Mouse (Mus musculus) thymus, adult 2 months (tissue): ENCODE results near the gene Abcc3. TPM values are rescaled to one million over a fixed set of nuclear protein-coding genes. Genes with fewer than 3 reads are reported as not detected.

Experiments used
- DNase-seq: peaks from one replicate; pipeline ENCODE4 v3.0.0; 2021
- H3K27ac ChIP-seq: fragments of 200-500 bp; 2 replicates; pipeline ENCODE4 v1.5.1; 2012; ENCODE audit warnings: low read length, control low read depth; ENCODE audit not compliant: control insufficient read depth, insufficient read depth
- H3K27me3 ChIP-seq: fragments of 200-500 bp; 2 replicates; pipeline ENCODE4 v1.6.1; 2012; ENCODE audit warnings: mild to moderate bottlenecking, low read length, moderate library complexity, mixed read lengths; ENCODE audit not compliant: control insufficient read depth, insufficient read depth
- H3K36me3 ChIP-seq: fragments of 200-500 bp; 2 replicates; pipeline ENCODE4 v1.6.1; 2012; ENCODE audit warnings: mild to moderate bottlenecking, low read length, moderate library complexity; ENCODE audit not compliant: control insufficient read depth, insufficient read depth
- H3K4me1 ChIP-seq: fragments of 200-500 bp; replicated peaks from 2 replicates; pipeline ENCODE4 v1.6.1; 2012; ENCODE audit warnings: low read length; ENCODE audit not compliant: control insufficient read depth, insufficient read depth
- H3K4me3 ChIP-seq: fragments of 200-500 bp; 2 replicates; pipeline ENCODE4 v1.5.1; 2012; ENCODE audit warnings: mild to moderate bottlenecking, low read length, control low read depth, moderate library complexity; ENCODE audit not compliant: control insufficient read depth, insufficient read depth
- CTCF ChIP-seq: fragments of 200-500 bp; IDR thresholded peaks from 2 replicates; pipeline ENCODE4 v1.5.1; 2012; ENCODE audit warnings: mild to moderate bottlenecking, control low read depth, low read length, moderate library complexity, borderline replicate concordance; ENCODE audit not compliant: control insufficient read depth, poor library complexity, insufficient read depth; ENCODE audit errors: extremely low read depth
- POLR2A ChIP-seq: fragments of 200-500 bp; IDR thresholded peaks from 2 replicates; pipeline ENCODE4 v1.6.1; 2012; ENCODE audit warnings: mild to moderate bottlenecking, low read length, control low read depth, moderate library complexity; ENCODE audit not compliant: control insufficient read depth, poor library complexity, insufficient read depth; ENCODE audit errors: extremely low read depth
- WGBS: fragments of 180-500 bp; shearing (Covaris S2); methylation state at CpG from one replicate; pipeline ENCODE4 v1.1.7; 2018; 5-methylcytosine and 5-hydroxymethylcytosine counted together
- polyA plus RNA-seq: library from polyadenylated mRNA; depleted of rRNA; stranded (reverse); fragments of >200 nt; gene quantifications from 2 replicates; pipeline ENCODE4 v1.2.3, GENCODE M21; 2012

The Abcc3 gene
- polyA plus RNA-seq, 1 experiment = 21.5 TPM

- Histone ChIP-seq H3K27ac (no peak overlapping the region), H3K27me3 (no peaks in the 10 kb centered on the region), H3K4me3 (no peak overlapping the region), H3K4me1 (peaks cover 22% of the 10 kb centered on the region), H3K36me3 (peaks cover 18% of the 10 kb centered on the region)
- DNase-seq = peak; percentile 49
- no peak for TF ChIP-seq POLR2A
- peak; percentile 51; the same call in 1 of the 2 replicates for TF ChIP-seq CTCF
- 72% methylated on average over 18 of the region's 18 CpGs for WGBS
These were observed 52.8 kb downstream of the Abcc3 start for GRCm38 (mm10) chr11:94339732-94340585.

- Histone ChIP-seq H3K36me3 (peaks cover 30% of the 10 kb centered on the region), H3K4me3 (no peak overlapping the region), H3K27ac (no peak overlapping the region), H3K27me3 (no peaks in the 10 kb centered on the region), H3K4me1 (peaks cover 6% of the 10 kb centered on the region; the same call in 1 of the 2 replicates)
- DNase-seq = no peak
- TF ChIP-seq CTCF (no peak), POLR2A (no peak)
- 93% methylated on average over 2 of the region's 2 CpGs for whole genome bisulfite sequencing
These were observed 54.5 kb downstream of the Abcc3 start for GRCm38 (mm10) chr11:94338347-94338746.

GRCm38 (mm10) chr11:94336551-94336950 is 56.2 kb downstream of the Abcc3 start:
- H3K36me3 ChIP-seq = peaks cover 30% of the 10 kb centered on the region
- TF ChIP-seq CTCF (no peak), POLR2A (no peak)
- no peaks in the 10 kb centered on the region for H3K27me3 ChIP-seq
- H3K4me1 ChIP-seq = no peaks in the 10 kb centered on the region
- H3K4me3 ChIP-seq = no peak overlapping the region
- H3K27ac ChIP-seq = no peak overlapping the region
- DNase-seq = no peak

- WGBS = 97% methylated on average over 8 of the region's 8 CpGs
- no peak overlapping the region for H3K4me3 ChIP-seq
- H3K27ac ChIP-seq = no peak overlapping the region
- H3K36me3 ChIP-seq = peaks cover 23% of the 10 kb centered on the region
- TF ChIP-seq CTCF = no peak
- TF ChIP-seq POLR2A = no peak
- H3K27me3 ChIP-seq = no peaks in the 10 kb centered on the region
- DNase-seq = no peak
- no peaks in the 10 kb centered on the region for H3K4me1 ChIP-seq
These were observed 58.3 kb downstream of the Abcc3 start for GRCm38 (mm10) chr11:94334386-94334968.

- 97% methylated on average over 6 of the region's 6 CpGs for WGBS
- TF ChIP-seq POLR2A = no peak
- no peak for TF ChIP-seq CTCF
These were observed 60.1 kb downstream of the Abcc3 start for GRCm38 (mm10) chr11:94332726-94333125.

GRCm38 (mm10) chr11:94330211-94330610 is 62.6 kb downstream of the Abcc3 start:
- WGBS = over 99% methylated on average over 3 of the region's 3 CpGs
- H3K27ac ChIP-seq = no peak overlapping the region
- H3K4me1 ChIP-seq = peaks cover 2% of the 10 kb centered on the region
- no peaks in the 10 kb centered on the region for H3K27me3 ChIP-seq
- TF ChIP-seq POLR2A (no peak), CTCF (no peak)
- DNase-seq = no peak
- H3K36me3 ChIP-seq = peaks cover 11% of the 10 kb centered on the region
- H3K4me3 ChIP-seq = no peak overlapping the region

More at GRCm38 (mm10) chr11:94332726-94333125, 60.1 kb downstream of the Abcc3 start:
- Histone ChIP-seq H3K27ac (no peak overlapping the region), H3K4me1 (peaks cover under 1% of the 10 kb centered on the region), H3K27me3 (no peaks in the 10 kb centered on the region), H3K4me3 (no peak overlapping the region), H3K36me3 (peaks cover 11% of the 10 kb centered on the region)
- no peak for DNase-seq
